Mouse (Mus musculus) testis, adult 10 weeks (tissue): ENCODE measurements around the gene Lrp4. TPM values are rescaled to one million over a fixed set of nuclear protein-coding genes. Genes with fewer than 3 reads are reported as not detected.

Source experiments
- polyA plus RNA-seq: library from polyadenylated mRNA; stranded (reverse); fragments of 350-450 nt; fragmentation: Illumina TruSeq; extraction: RNeasy Lipid Tissue Mini Kit (QIAGEN cat#74804); gene quantifications from one replicate; pipeline ENCODE4 v1.2.3, GENCODE M21; 2014; ENCODE audit warnings: low read depth, low replicate concordance

Gene Lrp4
- 0.17 TPM for polyA plus RNA-seq

DNA sequence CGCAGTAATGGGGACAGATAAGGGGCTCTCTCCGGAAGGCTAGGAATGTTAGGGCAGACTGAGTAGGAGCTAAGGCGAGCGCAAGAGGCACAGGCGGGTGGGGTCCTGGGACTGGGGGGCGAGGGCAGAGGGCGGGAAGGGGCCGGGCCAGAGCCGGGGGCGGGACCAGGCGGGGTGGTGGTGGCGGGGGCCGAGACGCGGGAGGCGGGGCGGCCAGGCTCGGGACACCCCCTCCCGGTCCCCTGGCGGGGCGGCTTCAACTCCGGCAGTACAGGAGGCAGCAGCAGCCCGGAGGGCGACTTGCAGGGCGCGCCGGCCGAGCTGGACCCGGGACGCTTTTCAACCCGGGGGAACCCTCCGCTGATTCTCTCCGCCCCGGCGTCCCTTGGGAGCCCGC is at the start of gene Lrp4:
TSS of gene Lrp4 (plus strand) at position 253 of the 397 bp plus-strand sequence.

DNA sequence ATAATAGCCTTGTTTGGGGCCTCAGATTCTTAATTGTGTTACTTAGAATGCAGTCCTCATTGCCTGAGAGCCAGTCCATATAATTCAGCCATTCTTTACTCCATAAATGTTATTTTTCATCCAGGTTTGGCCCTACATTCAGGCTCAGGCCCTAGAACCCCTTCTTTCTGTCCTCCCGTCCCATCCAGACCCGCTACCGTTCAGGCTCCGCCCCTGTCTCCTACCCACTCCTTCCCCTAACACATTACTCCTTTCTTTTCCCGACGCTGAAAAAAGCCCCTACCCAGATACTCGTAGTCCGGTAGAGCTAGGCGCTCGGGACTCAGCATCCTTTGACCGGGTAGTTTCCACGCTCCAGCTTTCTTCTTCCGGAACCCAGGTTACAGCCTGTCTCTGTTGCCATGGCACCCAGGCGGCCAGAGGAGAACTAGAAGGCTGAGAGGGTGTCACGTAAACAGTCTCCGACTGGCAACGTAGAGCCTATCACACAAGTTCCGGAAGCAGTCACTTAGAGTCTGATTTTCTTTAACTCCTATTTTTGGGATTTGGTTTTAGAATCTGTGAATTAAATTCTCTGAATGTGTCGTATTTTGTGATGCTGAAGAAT is 12.9 kb upstream of the Lrp4 start, which contains the start of gene 1110051M20Rik:
TSS of gene 1110051M20Rik (minus strand) at position 419 of the 607 bp plus-strand sequence.

DNA sequence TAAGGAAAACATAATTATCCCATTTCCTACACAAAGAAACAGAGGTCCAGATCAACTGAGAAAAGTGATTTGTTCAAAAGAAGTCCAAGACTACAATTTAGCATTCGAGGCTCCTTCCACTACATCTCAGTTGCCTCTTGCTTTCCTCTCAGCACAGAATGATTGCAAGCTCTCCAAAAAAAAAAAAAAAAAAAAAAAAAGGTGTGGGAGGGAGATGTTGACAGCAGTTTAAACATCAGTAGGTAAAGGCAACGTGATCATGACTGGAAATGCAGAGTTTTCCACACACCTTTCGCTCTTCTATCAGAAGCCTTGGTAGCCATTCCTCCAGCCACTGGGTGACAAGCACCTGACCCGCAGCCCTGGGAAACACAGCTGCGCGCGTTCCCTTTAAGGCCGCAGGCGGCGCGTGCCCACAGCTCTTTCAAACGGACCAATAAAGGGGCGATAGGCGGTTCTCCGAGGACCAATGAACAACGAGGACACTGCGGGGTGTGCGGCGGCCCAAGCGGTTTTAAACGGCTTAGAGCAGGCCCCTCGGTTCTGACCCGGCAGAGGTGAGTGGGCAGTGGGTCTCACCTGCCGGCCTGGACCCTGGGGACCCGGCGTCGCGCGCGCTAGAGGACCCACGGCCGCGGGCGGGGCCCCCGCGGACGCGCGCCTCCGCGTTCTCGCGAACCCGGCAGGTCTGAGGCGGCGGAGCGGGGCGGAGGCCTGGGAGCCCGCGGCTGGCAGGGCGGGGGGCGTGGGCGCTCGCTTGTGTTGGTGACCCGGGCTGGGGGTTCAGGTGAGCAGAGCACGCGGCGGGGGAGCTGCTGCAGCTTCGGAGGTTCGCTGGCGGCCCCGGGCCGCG is 69.2 kb downstream of the Lrp4 start, which contains the start of gene Ckap5:
TSS of gene Ckap5 (plus strand) at position 469 of the 853 bp plus-strand sequence.

Other genes with a start within 250 kb of the Lrp4 start
- 16.6 TPM for gene Ddb2, start 220.5 kb upstream of the Lrp4 start, polyA plus RNA-seq
- 0.59 TPM for gene Pacsin3, start 201.6 kb upstream of the Lrp4 start, polyA plus RNA-seq
- 23.0 TPM for gene Arfgap2, start 192.5 kb upstream of the Lrp4 start, polyA plus RNA-seq
- 42.6 TPM for gene 1110051M20Rik, start 12.8 kb upstream of the Lrp4 start, polyA plus RNA-seq
- gene Ckap5, start 69.3 kb downstream of the Lrp4 start, polyA plus RNA-seq = 143 TPM
- not detected for gene F2, start 178.9 kb downstream of the Lrp4 start, polyA plus RNA-seq
- 2.0 TPM for gene Zfp408, start 192.3 kb downstream of the Lrp4 start, polyA plus RNA-seq
- 8.2 TPM for gene Arhgap1, start 192.3 kb downstream of the Lrp4 start, polyA plus RNA-seq